Mouse (Mus musculus) midbrain, embryonic 14.5 days (tissue): Measurements from ENCODE around the gene Strn4. TPM values are rescaled to one million over a fixed set of nuclear protein-coding genes. Genes with fewer than 3 reads are reported as not detected.

Experiments
- ATAC-seq: fragments of 200-750 bp; cut with Nextera tagmentation; 2 replicates; pipeline ENCODE4 v1.8.0; 2017; ENCODE audit warnings: moderate number of reproducible peaks, moderate library complexity; ENCODE audit not compliant: low FRiP score, low TSS enrichment
- DNase-seq: peaks from one replicate; pipeline ENCODE4 v3.0.0-alpha.2; 2015
- H3K27ac ChIP-seq: fragments of 300-500 bp; sonication (generic); replicated peaks from 2 replicates; pipeline ENCODE4 v1.5.1; 2014; ENCODE audit warnings: mild to moderate bottlenecking, low read depth, low read length, moderate library complexity
- H3K27me3 ChIP-seq: fragments of 300-500 bp; sonication (generic); 2 replicates; pipeline ENCODE4 v1.6.1; 2014; ENCODE audit warnings: low read length, control low read depth, mixed read lengths; ENCODE audit not compliant: control insufficient read depth, insufficient read depth
- H3K36me3 ChIP-seq: fragments of 300-500 bp; sonication (generic); 2 replicates; pipeline ENCODE4 v1.6.1; 2014; ENCODE audit warnings: low read length, control low read depth; ENCODE audit not compliant: control insufficient read depth, insufficient read depth
- H3K4me1 ChIP-seq: fragments of 300-500 bp; sonication (generic); 2 replicates; pipeline ENCODE4 v1.6.1; 2014; ENCODE audit warnings: mild to moderate bottlenecking, antibody characterized with exemption, low read length, control low read depth; ENCODE audit not compliant: control insufficient read depth, insufficient read depth
- H3K4me2 ChIP-seq: fragments of 300-500 bp; sonication (generic); 2 replicates; pipeline ENCODE4 v1.6.1; 2014; ENCODE audit warnings: mild to moderate bottlenecking, low read length, moderate library complexity
- H3K4me3 ChIP-seq: fragments of 300-500 bp; sonication (generic); replicated peaks from 2 replicates; pipeline ENCODE4 v1.5.1; 2014; ENCODE audit warnings: low read depth, low read length
- H3K9ac ChIP-seq: fragments of 300-500 bp; sonication (generic); replicated peaks from 2 replicates; pipeline ENCODE4 v1.6.1; 2014; ENCODE audit warnings: mild to moderate bottlenecking, low read length, moderate library complexity
- H3K9me3 ChIP-seq: fragments of 300-500 bp; sonication (generic); 2 replicates; pipeline ENCODE4 v1.6.1; 2016; ENCODE audit warnings: low read length, control low read depth, mixed read lengths; ENCODE audit not compliant: control insufficient read depth
- WGBS: fragments of 180-500 bp; shearing (Covaris S2); extraction: QIAGEN DNeasy Blood & Tissue Kit; methylation state at CpG from one replicate; pipeline ENCODE4 v1.1.7; 2014; 5-methylcytosine and 5-hydroxymethylcytosine counted together
- polyA plus RNA-seq: library from polyadenylated mRNA; unstranded; fragments of >200 nt; fragmentation: Nextera tagmentation; extraction: Ambion mirVana; gene quantifications from 2 replicates; pipeline ENCODE4 v1.2.1, GENCODE M21; 2014

The Strn4 gene
- polyA plus RNA-seq = 213 and 219 TPM in 2 replicates

DNA sequence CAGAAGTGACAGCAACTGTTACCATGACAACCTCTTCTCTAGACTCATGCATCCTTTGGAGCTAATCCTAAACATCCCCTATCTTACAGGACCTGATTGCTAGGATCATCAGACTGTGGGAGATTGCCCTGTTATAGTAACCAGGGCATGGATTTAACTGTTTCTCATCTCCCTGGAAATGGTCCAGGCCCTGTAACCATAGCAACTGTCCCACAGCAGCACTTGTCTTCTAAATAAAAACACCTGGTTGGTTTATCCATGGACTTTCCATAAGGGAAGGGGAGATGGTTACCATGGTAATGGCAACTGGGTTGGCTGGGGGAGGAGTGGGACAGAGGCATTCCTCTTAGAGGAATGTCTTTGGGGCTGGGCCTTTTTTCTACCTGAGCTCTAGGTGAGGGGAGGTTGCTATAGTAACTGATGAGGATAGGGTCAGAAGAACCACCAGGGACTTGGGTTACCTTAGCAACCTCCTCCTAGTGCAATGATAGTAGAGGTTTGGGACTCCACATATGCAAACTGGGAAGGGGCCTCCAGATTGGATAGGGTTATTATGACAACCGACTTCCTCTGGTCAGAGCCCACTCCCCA is at the start of gene Strn4:
Strn4 (plus strand) TSS at position 539 of the 591 bp plus-strand sequence.
- Histone ChIP-seq H3K4me3 (peak within 1 kb of the TSS; percentile 98), H3K9ac (peak within 1 kb of the TSS; percentile 99), H3K4me2 (peak within 1 kb of the TSS; percentile 91), H3K9me3 (no peaks in the 10 kb centered on the region), H3K36me3 (0 out of 2 replicates have a peak, but pooled peaks cover 3% of the 10 kb centered on the region), H3K27me3 (peaks cover 7% of the 10 kb centered on the region; the same call in 1 of the 2 replicates), H3K27ac (peak within 1 kb of the TSS; percentile 100), H3K4me1 (peaks cover 67% of the 10 kb centered on the region)
- DNase-seq (peak; percentile 91), ATAC-seq (peak; percentile 84)
- WGBS = 3% methylated on average over 1 of the region's 1 CpGs

DNA sequence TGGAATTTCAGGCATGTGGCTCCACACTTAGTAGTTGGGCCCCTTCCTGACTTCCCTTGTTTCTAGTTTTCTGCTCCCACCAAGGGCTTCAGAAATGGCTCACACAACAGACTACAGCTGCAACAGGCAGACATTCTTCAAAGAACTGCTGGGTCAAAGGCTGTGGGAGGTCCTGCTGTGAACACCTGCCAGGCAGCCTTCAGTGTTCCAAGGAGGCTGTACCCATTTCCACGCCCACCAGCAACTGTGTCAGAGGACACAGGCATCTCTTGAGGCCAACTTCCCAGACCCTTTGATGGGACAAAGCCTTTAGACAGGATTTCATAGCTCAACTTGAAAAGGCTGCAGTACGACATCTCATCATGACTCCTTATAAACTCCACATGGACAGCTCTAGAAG is 49.2 kb upstream of the Strn4 start:
- no peaks in the 10 kb centered on the region for H3K9me3 ChIP-seq
- WGBS = 21% methylated on average over 2 of the region's 2 CpGs
- H3K4me1 ChIP-seq = no peaks in the 10 kb centered on the region
- ATAC-seq (no peak), DNase-seq (no peak)
- no peak overlapping the region for H3K9ac ChIP-seq
- H3K27ac ChIP-seq = no peak overlapping the region
- H3K27me3 ChIP-seq = no peaks in the 10 kb centered on the region
- no peaks in the 10 kb centered on the region for H3K36me3 ChIP-seq
- H3K4me2 ChIP-seq = no peak overlapping the region
- no peak overlapping the region for H3K4me3 ChIP-seq

DNA sequence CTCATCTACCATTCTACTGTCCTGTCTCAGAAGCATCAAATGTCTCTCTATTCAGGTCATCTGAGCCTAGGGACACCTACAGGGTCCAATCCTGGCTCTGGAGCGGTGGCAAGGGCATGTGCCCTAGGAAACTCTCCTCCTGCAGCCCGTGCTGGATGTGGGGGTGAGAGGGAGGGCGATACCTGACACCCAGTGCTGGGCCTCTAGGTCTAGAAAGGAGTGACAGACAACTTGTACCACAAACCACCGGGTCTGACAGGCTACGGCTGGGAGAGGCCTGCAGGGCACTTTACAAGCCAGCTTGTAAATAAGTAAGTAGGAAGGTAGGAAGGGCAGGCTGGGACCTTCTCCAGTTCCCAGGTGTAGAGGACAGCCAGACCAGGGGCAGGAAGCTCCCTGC is 39.8 kb upstream of the Strn4 start:
- H3K27me3 ChIP-seq = no peaks in the 10 kb centered on the region
- no peaks in the 10 kb centered on the region for H3K9me3 ChIP-seq
- H3K9ac ChIP-seq = no peak overlapping the region
- no peaks in the 10 kb centered on the region for H3K36me3 ChIP-seq
- 71% methylated on average over 5 of the region's 5 CpGs for WGBS
- no peak for DNase-seq
- H3K27ac ChIP-seq = no peak overlapping the region
- H3K4me1 ChIP-seq = peaks cover 5% of the 10 kb centered on the region; the same call in 1 of the 2 replicates
- no peak overlapping the region for H3K4me3 ChIP-seq
- no peak overlapping the region for H3K4me2 ChIP-seq
- ATAC-seq = no peak

DNA sequence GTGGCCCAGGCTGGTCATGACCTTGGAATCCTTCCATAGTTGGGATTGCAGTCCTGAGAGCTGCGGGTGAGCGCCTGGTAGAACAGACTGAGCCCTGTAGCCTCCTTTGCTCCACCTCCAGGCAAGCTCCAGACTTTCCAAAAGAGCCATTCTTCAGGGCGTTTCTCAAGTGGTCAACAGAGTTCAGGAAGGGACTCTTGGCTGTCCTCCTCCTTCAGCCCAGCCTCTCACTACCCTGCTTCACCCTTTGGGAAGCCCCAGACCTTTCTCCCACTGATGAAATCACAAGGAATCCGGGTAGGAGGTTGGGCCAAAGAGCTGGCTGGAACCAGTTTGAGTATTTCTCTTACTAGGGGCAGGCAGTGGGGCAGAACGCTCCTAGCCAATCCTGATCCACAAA is 35.6 kb upstream of the Strn4 start:
- no peak for ATAC-seq

DNA sequence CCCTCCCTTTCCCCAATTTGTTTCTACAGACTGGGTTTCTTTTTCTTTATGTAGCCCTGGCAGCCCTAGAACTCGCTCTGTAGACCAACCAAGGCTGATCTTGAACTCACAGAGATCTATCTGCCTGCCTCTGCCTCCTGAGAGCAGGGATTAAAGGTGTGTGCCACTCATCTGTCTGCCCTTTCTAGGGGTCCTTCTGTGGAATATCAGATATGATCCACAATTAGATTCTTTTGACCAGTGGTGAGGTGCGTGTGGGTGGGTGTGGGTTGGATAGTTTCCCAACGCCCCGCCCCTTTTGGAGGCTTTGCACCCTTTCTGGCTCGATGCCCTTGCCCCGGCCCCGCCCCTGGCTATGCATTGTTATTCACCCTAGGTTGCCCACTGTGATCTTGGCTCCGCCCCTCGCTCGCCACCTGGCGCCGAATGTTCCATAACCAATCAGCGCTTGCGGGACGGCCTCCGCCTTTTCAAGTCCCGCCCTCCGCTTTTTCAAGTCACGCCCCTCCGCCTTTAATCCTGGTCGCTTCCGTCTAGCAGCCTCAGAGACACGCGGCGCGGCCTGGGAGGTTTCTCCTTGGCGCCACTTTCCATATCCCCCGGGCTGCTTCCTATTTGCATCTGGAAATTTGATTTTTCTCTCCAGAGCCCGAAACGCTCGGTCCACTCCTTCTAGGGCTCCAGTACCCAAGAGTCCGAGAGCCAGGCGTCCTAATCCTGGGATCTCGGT is 34.7 kb upstream of the Strn4 start, which contains the start of gene Slc1a5:
Slc1a5 (plus strand) TSS at position 516 of the 730 bp plus-strand sequence.
- H3K9me3 ChIP-seq = no peaks in the 10 kb centered on the region
- peak; percentile 94 for DNase-seq
- peaks cover 32% of the 10 kb centered on the region for H3K4me1 ChIP-seq
- H3K27me3 ChIP-seq = 0 out of 2 replicates have a peak, but pooled peaks cover 3% of the 10 kb centered on the region
- H3K9ac ChIP-seq = peak within 1 kb of the TSS; percentile 54
- H3K4me3 ChIP-seq = peak within 1 kb of the TSS; percentile 48
- no peaks in the 10 kb centered on the region for H3K36me3 ChIP-seq
- H3K27ac ChIP-seq = 0 out of 2 replicates have a peak within 1 kb of the TSS, but pooled peaks have one; percentile 26
- peak; percentile 84 for ATAC-seq
- 3% methylated on average over 34 of the region's 34 CpGs for WGBS
- H3K4me2 ChIP-seq = peak within 1 kb of the TSS; percentile 98

More for the DNA sequence above, 35.6 kb upstream of the Strn4 start:
- H3K27me3 ChIP-seq = 0 out of 2 replicates have a peak, but pooled peaks cover 3% of the 10 kb centered on the region
- no peak overlapping the region for H3K27ac ChIP-seq
- no peaks in the 10 kb centered on the region for H3K9me3 ChIP-seq
- peaks cover 32% of the 10 kb centered on the region for H3K4me1 ChIP-seq
- DNase-seq = no peak
- no peaks in the 10 kb centered on the region for H3K36me3 ChIP-seq
- WGBS = 73% methylated on average over 5 of the region's 5 CpGs
- no peak overlapping the region for H3K4me2 ChIP-seq
- H3K9ac ChIP-seq = no peak overlapping the region
- H3K4me3 ChIP-seq = no peak overlapping the region

DNA sequence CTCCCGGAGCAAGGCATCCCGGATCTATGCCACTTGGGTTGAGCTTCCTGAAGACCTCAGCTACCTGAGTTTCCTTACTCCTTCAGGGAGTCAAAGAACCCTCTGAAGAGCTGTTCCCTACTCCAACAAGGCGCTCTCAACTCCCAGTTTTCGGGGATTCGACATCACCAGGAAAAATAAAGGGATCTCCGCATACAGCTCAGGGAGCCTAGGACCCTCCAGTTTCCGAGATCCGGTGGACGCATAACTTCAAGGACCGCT is 34.2 kb upstream of the Strn4 start:
- no peaks in the 10 kb centered on the region for H3K36me3 ChIP-seq
- H3K4me3 ChIP-seq = peak overlapping the region; percentile 48
- peak overlapping the region; percentile 54 for H3K9ac ChIP-seq
- ATAC-seq (no peak), DNase-seq (peak; percentile 46)
- 0 out of 2 replicates have a peak, but pooled peaks cover 3% of the 10 kb centered on the region for H3K27me3 ChIP-seq
- 0 out of 2 replicates have a peak overlapping the region, but pooled peaks have one; percentile 26 for H3K27ac ChIP-seq
- under 1% methylated on average over 10 of the region's 10 CpGs for WGBS
- peaks cover 32% of the 10 kb centered on the region for H3K4me1 ChIP-seq
- peak overlapping the region; percentile 98 for H3K4me2 ChIP-seq
- no peaks in the 10 kb centered on the region for H3K9me3 ChIP-seq

DNA sequence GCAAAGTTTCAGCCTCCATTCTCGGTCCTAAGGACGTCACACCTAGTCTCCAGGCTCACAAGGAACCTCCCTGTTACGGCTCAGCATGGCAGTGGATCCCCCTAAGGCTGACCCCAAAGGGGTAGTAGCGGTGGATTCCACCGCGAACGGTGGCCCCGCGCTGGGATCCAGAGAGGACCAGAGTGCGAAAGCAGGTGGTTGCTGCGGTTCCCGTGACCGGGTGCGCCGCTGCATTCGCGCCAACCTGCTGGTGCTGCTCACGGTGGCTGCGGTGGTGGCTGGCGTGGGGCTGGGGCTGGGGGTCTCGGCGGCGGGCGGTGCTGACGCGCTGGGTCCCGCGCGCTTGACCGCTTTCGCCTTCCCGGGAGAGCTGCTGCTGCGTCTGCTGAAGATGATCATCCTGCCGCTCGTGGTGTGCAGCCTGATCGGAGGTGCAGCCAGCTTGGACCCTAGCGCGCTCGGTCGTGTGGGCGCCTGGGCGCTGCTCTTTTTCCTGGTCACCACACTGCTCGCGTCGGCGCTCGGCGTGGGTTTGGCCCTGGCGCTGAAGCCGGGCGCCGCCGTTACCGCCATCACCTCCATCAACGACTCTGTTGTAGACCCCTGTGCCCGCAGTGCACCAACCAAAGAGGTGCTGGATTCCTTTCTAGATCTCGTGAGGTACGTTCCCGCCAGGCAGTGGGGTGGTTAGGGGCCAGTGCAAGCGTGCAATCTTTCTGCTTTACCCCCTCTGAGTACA is 33.7 kb upstream of the Strn4 start:
- Histone ChIP-seq H3K9ac (peak overlapping the region; percentile 54), H3K27me3 (0 out of 2 replicates have a peak, but pooled peaks cover 3% of the 10 kb centered on the region), H3K36me3 (no peaks in the 10 kb centered on the region), H3K4me2 (peak overlapping the region; percentile 98), H3K9me3 (no peaks in the 10 kb centered on the region), H3K4me3 (peak overlapping the region; percentile 48), H3K4me1 (peaks cover 32% of the 10 kb centered on the region), H3K27ac (no peak overlapping the region)
- DNase-seq (peak; percentile 47), ATAC-seq (0 out of 2 replicates have a peak, but pooled peaks have one; percentile 12)
- under 1% methylated on average over 60 of the region's 60 CpGs for WGBS

DNA sequence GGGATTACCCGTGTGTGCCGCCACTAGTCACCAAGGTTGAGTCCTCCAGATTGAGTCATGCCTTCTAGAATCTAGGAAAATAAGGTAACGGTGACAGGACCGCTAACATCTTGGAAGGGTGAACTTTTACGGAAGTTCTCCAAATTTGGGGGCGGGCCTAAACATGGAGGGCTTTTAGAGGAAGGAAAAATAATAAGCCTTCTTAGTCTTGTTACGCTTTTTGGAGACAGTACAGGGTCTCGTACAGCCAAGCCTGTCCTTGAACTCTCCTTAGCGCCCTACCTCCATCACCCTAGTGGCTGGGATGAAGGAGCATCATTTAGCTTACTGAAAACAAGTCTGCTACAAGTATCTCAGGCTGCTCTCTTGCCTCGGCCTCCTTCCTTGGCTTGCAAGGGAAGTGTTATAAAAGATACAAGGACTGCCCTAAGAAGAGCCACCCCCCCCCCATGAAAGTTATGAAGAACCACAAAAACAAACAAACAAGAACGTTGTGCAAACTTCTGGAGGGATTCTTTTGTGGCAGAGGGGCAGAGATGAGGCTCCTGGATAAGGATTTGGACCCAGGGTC is 33.0 kb upstream of the Strn4 start:
- WGBS = 5% methylated on average over 11 of the region's 11 CpGs
- Histone ChIP-seq H3K4me1 (peaks cover 32% of the 10 kb centered on the region), H3K27ac (no peak overlapping the region), H3K9ac (peak overlapping the region; percentile 54; the same call in 1 of the 2 replicates), H3K36me3 (no peaks in the 10 kb centered on the region), H3K4me2 (peak overlapping the region; percentile 98), H3K9me3 (no peaks in the 10 kb centered on the region), H3K27me3 (0 out of 2 replicates have a peak, but pooled peaks cover 3% of the 10 kb centered on the region), H3K4me3 (peak overlapping the region; percentile 48)
- no peak for ATAC-seq
- DNase-seq = no peak
